Mouse (Mus musculus): ENCODE data around the gene Esrrg.

DNA sequence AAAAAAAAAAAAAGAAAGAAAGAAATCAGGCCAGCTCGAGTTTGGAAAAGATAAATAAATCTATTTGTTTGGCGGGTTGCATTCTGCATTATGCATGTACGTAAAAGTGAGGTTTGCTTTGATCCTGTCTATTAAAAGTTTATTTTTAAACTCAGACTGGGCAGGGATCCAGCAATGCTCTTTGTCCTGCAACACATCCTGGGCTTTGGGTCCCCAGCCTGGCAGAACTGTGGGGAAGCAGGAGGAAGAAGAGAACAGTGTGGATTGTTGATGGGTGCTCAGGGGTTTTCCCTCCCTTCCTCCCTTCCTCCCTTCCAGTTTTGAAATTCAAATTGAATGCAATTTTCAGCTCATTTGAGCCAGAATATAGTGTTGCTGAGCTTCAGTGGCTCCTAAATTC, 187.0 kb downstream of the Esrrg start:
- TF ChIP-seq CTCF (IDR thresholded peaks at IDR 0.05; ENCODE audit: low read depth, low read length) = no peak
- TF ChIP-seq GATA1 (IDR thresholded peaks at IDR 0.05; ENCODE audit: borderline replicate concordance, low read length) = no peak
